Mouse (Mus musculus): ENCODE measurements around the gene Coa6. TPM values are rescaled to one million over a fixed set of nuclear protein-coding genes. Genes with fewer than 3 reads are reported as not detected.

The Coa6 gene
- polyA plus RNA-seq (2014; fragmentation: Nextera tagmentation; extraction: Ambion mirVana), result 51.0 and 53.2 TPM in 2 replicates

- peak; percentile 99 for ATAC-seq (ENCODE audit: low read depth)
- H3K4me1 ChIP-seq (ENCODE audit: control insufficient read depth, insufficient read depth, low read length), result peaks cover 10% of the 10 kb centered on the region
- H3K27ac ChIP-seq (ENCODE audit: low read depth, low read length), result peak within 1 kb of the TSS; percentile 65
- no peaks in the 10 kb centered on the region for H3K27me3 ChIP-seq (ENCODE audit: control insufficient read depth, insufficient read depth, low read length)
- peak within 1 kb of the TSS; percentile 75 for H3K4me3 ChIP-seq (ENCODE audit: low read depth, low read length)
- peaks cover 16% of the 10 kb centered on the region for H3K36me3 ChIP-seq (ENCODE audit: control insufficient read depth, insufficient read depth, low read length)
- peak within 1 kb of the TSS; percentile 76 for H3K9ac ChIP-seq (replicated peaks; ENCODE audit: low read depth, low read length)
- H3K4me2 ChIP-seq (ENCODE audit: low read depth, low read length), result peak within 1 kb of the TSS; percentile 75
- WGBS, result under 1% methylated on average over 61 of the region's 61 CpGs
- no peaks in the 10 kb centered on the region for H3K9me3 ChIP-seq (ENCODE audit: control insufficient read depth, low read length)
Observed at GRCm38 (mm10) chr8:126422174-126422919, at the start of gene Coa6. TSS of gene Coa6 (plus strand) at chr8:126422515.

GRCm38 (mm10) chr8:126379580-126379979, 42.7 kb upstream of the Coa6 start:
- Histone ChIP-seq H3K27me3 (ENCODE audit: control insufficient read depth, insufficient read depth, low read length) (no peaks in the 10 kb centered on the region), H3K4me1 (ENCODE audit: control insufficient read depth, insufficient read depth, low read length) (no peaks in the 10 kb centered on the region), H3K9me3 (ENCODE audit: control insufficient read depth, low read length) (no peaks in the 10 kb centered on the region), H3K36me3 (ENCODE audit: control insufficient read depth, insufficient read depth, low read length) (no peaks in the 10 kb centered on the region), H3K9ac (replicated peaks; ENCODE audit: low read depth, low read length) (no peak overlapping the region), H3K4me3 (ENCODE audit: low read depth, low read length) (no peak overlapping the region), H3K27ac (ENCODE audit: low read depth, low read length) (no peak overlapping the region), H3K4me2 (ENCODE audit: low read depth, low read length) (no peak overlapping the region)
- ATAC-seq (ENCODE audit: low read depth), result no peak
- 86% methylated on average over 6 of the region's 6 CpGs for WGBS

DNA sequence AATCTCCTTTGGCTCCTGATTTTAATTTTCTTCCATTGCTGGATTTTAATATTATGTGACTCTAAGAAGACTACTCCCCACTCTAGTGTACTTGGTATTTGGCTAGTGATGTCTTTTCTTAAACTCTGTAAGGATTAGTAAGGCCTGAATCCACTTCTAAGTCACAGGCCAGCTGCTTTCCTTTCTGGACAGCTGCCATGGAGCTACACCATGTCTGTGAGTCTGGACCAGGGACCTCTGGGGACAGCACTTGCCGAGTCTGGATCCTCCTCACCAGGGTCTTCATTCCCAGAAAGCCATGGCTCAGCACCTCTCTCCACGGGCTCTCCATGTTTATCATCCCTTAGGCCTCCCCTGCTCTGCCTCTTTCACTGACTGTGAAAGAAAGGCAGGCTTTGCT, 42.2 kb upstream of the Coa6 start:
- ATAC-seq (ENCODE audit: low read depth), result no peak
- H3K4me3 ChIP-seq (ENCODE audit: low read depth, low read length), result no peak overlapping the region
- no peaks in the 10 kb centered on the region for H3K36me3 ChIP-seq (ENCODE audit: control insufficient read depth, insufficient read depth, low read length)
- no peak overlapping the region for H3K27ac ChIP-seq (ENCODE audit: low read depth, low read length)
- no peaks in the 10 kb centered on the region for H3K9me3 ChIP-seq (ENCODE audit: control insufficient read depth, low read length)
- H3K4me1 ChIP-seq (ENCODE audit: control insufficient read depth, insufficient read depth, low read length), result no peaks in the 10 kb centered on the region
- H3K4me2 ChIP-seq (ENCODE audit: low read depth, low read length), result no peak overlapping the region
- WGBS, result 46% methylated on average over 2 of the region's 2 CpGs
- no peak overlapping the region for H3K9ac ChIP-seq (replicated peaks; ENCODE audit: low read depth, low read length)
- H3K27me3 ChIP-seq (ENCODE audit: control insufficient read depth, insufficient read depth, low read length), result no peaks in the 10 kb centered on the region

- Histone ChIP-seq H3K4me3 (ENCODE audit: low read depth, low read length) (no peak overlapping the region), H3K4me1 (ENCODE audit: control insufficient read depth, insufficient read depth, low read length) (no peaks in the 10 kb centered on the region), H3K27me3 (ENCODE audit: control insufficient read depth, insufficient read depth, low read length) (no peaks in the 10 kb centered on the region), H3K9me3 (ENCODE audit: control insufficient read depth, low read length) (no peaks in the 10 kb centered on the region), H3K9ac (replicated peaks; ENCODE audit: low read depth, low read length) (no peak overlapping the region), H3K27ac (ENCODE audit: low read depth, low read length) (no peak overlapping the region), H3K36me3 (ENCODE audit: control insufficient read depth, insufficient read depth, low read length) (no peaks in the 10 kb centered on the region), H3K4me2 (ENCODE audit: low read depth, low read length) (no peak overlapping the region)
- ATAC-seq (ENCODE audit: low read depth), result no peak
- 77% methylated on average over 7 of the region's 7 CpGs for WGBS
Observed at GRCm38 (mm10) chr8:126381299-126381698, 41.0 kb upstream of the Coa6 start.

DNA sequence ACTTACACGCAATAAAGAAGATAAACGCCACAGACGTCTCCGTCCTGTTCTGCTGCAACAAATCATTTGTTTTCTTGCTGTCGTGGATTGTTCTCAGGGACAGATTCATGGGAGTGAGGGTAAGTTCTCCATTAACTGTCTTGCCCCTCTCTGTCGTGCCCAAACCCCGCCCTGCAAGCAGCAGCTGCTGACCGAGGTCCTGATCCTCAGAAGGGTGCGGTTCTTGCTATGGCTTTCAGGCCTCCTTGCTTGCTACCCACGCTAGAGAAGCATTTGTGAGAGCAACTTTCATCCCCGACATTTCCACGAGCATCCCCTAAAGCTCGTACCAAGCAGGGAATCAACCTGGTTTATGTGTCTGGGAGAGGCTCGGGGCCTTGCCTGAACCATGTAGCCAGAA, 40.1 kb upstream of the Coa6 start:
- 41% methylated on average over 14 of the region's 14 CpGs for WGBS

GRCm38 (mm10) chr8:126382749-126383148, 39.6 kb upstream of the Coa6 start:
- ATAC-seq (ENCODE audit: low read depth), result no peak
- 67% methylated on average over 5 of the region's 5 CpGs for WGBS
- H3K4me2 ChIP-seq (ENCODE audit: low read depth, low read length), result no peak overlapping the region

More for the DNA sequence above, 40.1 kb upstream of the Coa6 start:
- H3K4me2 ChIP-seq (ENCODE audit: low read depth, low read length), result no peak overlapping the region
- H3K27ac ChIP-seq (ENCODE audit: low read depth, low read length), result no peak overlapping the region
- no peaks in the 10 kb centered on the region for H3K4me1 ChIP-seq (ENCODE audit: control insufficient read depth, insufficient read depth, low read length)
- H3K4me3 ChIP-seq (ENCODE audit: low read depth, low read length), result no peak overlapping the region
- ATAC-seq (ENCODE audit: low read depth), result no peak
- H3K27me3 ChIP-seq (ENCODE audit: control insufficient read depth, insufficient read depth, low read length), result no peaks in the 10 kb centered on the region
- no peaks in the 10 kb centered on the region for H3K36me3 ChIP-seq (ENCODE audit: control insufficient read depth, insufficient read depth, low read length)
- H3K9ac ChIP-seq (replicated peaks; ENCODE audit: low read depth, low read length), result no peak overlapping the region
- no peaks in the 10 kb centered on the region for H3K9me3 ChIP-seq (ENCODE audit: control insufficient read depth, low read length)

DNA sequence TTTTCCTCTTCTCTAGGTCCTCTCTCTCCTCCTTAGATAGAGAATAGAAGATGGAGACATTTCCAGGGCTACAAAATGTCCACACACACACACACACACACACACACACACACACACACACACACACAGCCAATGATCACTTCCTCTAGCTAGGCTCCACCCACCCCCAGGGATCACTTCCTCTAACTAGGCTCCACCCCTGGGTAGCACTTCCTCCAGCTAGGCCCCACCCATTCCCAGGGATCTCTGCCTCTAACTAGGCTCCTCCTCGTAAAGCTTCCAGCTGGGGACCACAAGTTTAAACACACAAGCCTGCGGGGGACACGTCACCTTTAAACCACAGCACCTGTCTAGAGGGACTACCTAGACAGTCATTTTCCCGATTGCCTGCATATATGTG, 34.7 kb upstream of the Coa6 start:
- no peak overlapping the region for H3K4me2 ChIP-seq (ENCODE audit: low read depth, low read length)
- no peaks in the 10 kb centered on the region for H3K27me3 ChIP-seq (ENCODE audit: control insufficient read depth, insufficient read depth, low read length)
- no peaks in the 10 kb centered on the region for H3K4me1 ChIP-seq (ENCODE audit: control insufficient read depth, insufficient read depth, low read length)
- no peaks in the 10 kb centered on the region for H3K36me3 ChIP-seq (ENCODE audit: control insufficient read depth, insufficient read depth, low read length)
- 86% methylated on average over 4 of the region's 4 CpGs for WGBS
- H3K9me3 ChIP-seq (ENCODE audit: control insufficient read depth, low read length), result no peaks in the 10 kb centered on the region
- H3K9ac ChIP-seq (replicated peaks; ENCODE audit: low read depth, low read length), result no peak overlapping the region
- ATAC-seq (ENCODE audit: low read depth), result no peak
- no peak overlapping the region for H3K27ac ChIP-seq (ENCODE audit: low read depth, low read length)
- no peak overlapping the region for H3K4me3 ChIP-seq (ENCODE audit: low read depth, low read length)

More at GRCm38 (mm10) chr8:126382749-126383148, 39.6 kb upstream of the Coa6 start:
- Histone ChIP-seq H3K36me3 (ENCODE audit: control insufficient read depth, insufficient read depth, low read length) (no peaks in the 10 kb centered on the region), H3K4me1 (ENCODE audit: control insufficient read depth, insufficient read depth, low read length) (no peaks in the 10 kb centered on the region), H3K9me3 (ENCODE audit: control insufficient read depth, low read length) (no peaks in the 10 kb centered on the region), H3K9ac (replicated peaks; ENCODE audit: low read depth, low read length) (no peak overlapping the region), H3K27ac (ENCODE audit: low read depth, low read length) (no peak overlapping the region), H3K4me3 (ENCODE audit: low read depth, low read length) (no peak overlapping the region), H3K27me3 (ENCODE audit: control insufficient read depth, insufficient read depth, low read length) (no peaks in the 10 kb centered on the region)

DNA sequence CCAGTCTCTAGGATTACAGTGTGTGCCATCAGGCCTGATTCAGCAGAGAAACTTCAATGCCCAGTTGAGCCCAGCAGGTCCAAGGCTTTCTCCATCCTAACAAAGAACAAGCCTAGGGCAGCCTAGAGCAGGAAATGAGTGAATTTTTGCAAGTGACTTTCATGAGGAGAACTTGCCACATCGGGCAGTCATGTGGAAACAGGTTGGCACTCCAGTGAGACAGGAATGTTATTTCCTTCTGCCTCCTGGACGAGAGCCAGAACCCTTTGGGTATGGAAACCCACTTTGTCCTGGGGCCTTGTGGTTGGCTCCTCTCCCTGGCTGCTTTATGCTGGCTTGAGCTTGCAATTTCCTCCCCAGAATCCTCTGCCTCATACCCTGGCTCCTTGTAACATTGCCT, 30.8 kb upstream of the Coa6 start:
- Histone ChIP-seq H3K36me3 (ENCODE audit: control insufficient read depth, insufficient read depth, low read length) (no peaks in the 10 kb centered on the region), H3K27ac (ENCODE audit: low read depth, low read length) (no peak overlapping the region), H3K4me1 (ENCODE audit: control insufficient read depth, insufficient read depth, low read length) (no peaks in the 10 kb centered on the region), H3K27me3 (ENCODE audit: control insufficient read depth, insufficient read depth, low read length) (no peaks in the 10 kb centered on the region), H3K4me2 (ENCODE audit: low read depth, low read length) (no peak overlapping the region), H3K9me3 (ENCODE audit: control insufficient read depth, low read length) (no peaks in the 10 kb centered on the region), H3K4me3 (ENCODE audit: low read depth, low read length) (no peak overlapping the region), H3K9ac (replicated peaks; ENCODE audit: low read depth, low read length) (no peak overlapping the region)
- 75% methylated on average over 2 of the region's 2 CpGs for WGBS
- no peak for ATAC-seq (ENCODE audit: low read depth)

GRCm38 (mm10) chr8:126395386-126395785, 26.9 kb upstream of the Coa6 start:
- Histone ChIP-seq H3K27ac (ENCODE audit: low read depth, low read length) (no peak overlapping the region), H3K4me1 (ENCODE audit: control insufficient read depth, insufficient read depth, low read length) (no peaks in the 10 kb centered on the region), H3K4me2 (ENCODE audit: low read depth, low read length) (no peak overlapping the region), H3K27me3 (ENCODE audit: control insufficient read depth, insufficient read depth, low read length) (no peaks in the 10 kb centered on the region), H3K9ac (replicated peaks; ENCODE audit: low read depth, low read length) (no peak overlapping the region), H3K36me3 (ENCODE audit: control insufficient read depth, insufficient read depth, low read length) (no peaks in the 10 kb centered on the region), H3K4me3 (ENCODE audit: low read depth, low read length) (no peak overlapping the region), H3K9me3 (ENCODE audit: control insufficient read depth, low read length) (no peaks in the 10 kb centered on the region)
- ATAC-seq (ENCODE audit: low read depth), result no peak
- 76% methylated on average over 9 of the region's 9 CpGs for WGBS
